Mouse (Mus musculus) forebrain, embryonic 12.5 days (tissue): ENCODE measurements around the gene Sv2a. TPM values are rescaled to one million over a fixed set of nuclear protein-coding genes. Genes with fewer than 3 reads are reported as not detected.
"Not testable (repeated sequence)": the region's sequence is repeated elsewhere in the genome, so short reads cannot be mapped to it uniquely, and the experiment has no call there.

ENCODE experiments used
- ATAC-seq: fragments of 200-750 bp; cut with Nextera tagmentation; 2 replicates; pipeline ENCODE4 v1.8.0; 2017; ENCODE audit warnings: moderate TSS enrichment; ENCODE audit not compliant: low FRiP score
- H3K27ac ChIP-seq: fragments of 300-500 bp; sonication (generic); 2 replicates; pipeline ENCODE4 v1.5.1; 2016; ENCODE audit warnings: mild to moderate bottlenecking
- H3K27me3 ChIP-seq: fragments of 300-500 bp; sonication (generic); 2 replicates; pipeline ENCODE4 v1.6.1; 2016; ENCODE audit warnings: mild to moderate bottlenecking
- H3K36me3 ChIP-seq: fragments of 300-500 bp; sonication (generic); replicated peaks from 2 replicates; pipeline ENCODE4 v1.6.1; 2016; ENCODE audit warnings: mild to moderate bottlenecking
- H3K4me1 ChIP-seq: fragments of 300-500 bp; sonication (generic); 2 replicates; pipeline ENCODE4 v1.6.1; 2016
- H3K4me2 ChIP-seq: fragments of 300-500 bp; sonication (generic); 2 replicates; pipeline ENCODE4 v1.6.1; 2016; ENCODE audit warnings: mild to moderate bottlenecking, moderate library complexity
- H3K4me3 ChIP-seq: fragments of 300-500 bp; sonication (generic); replicated peaks from 2 replicates; pipeline ENCODE4 v1.5.1; 2016; ENCODE audit warnings: mild to moderate bottlenecking
- H3K9ac ChIP-seq: fragments of 300-500 bp; sonication (generic); 2 replicates; pipeline ENCODE4 v1.6.1; 2016; ENCODE audit warnings: mild to moderate bottlenecking
- H3K9me3 ChIP-seq: fragments of 300-500 bp; sonication (generic); 2 replicates; pipeline ENCODE4 v1.6.1; 2016
- WGBS: fragments of 180-500 bp; shearing (Covaris S2); methylation state at CpG from one replicate; pipeline ENCODE4 v1.1.7; 2016; 5-methylcytosine and 5-hydroxymethylcytosine counted together
- polyA plus RNA-seq: library from polyadenylated mRNA; unstranded; fragments of >200 nt; fragmentation: Nextera tagmentation; extraction: Ambion mirVana; gene quantifications from 2 replicates; pipeline ENCODE4 v1.2.1, GENCODE M21; 2016

The Sv2a gene
- polyA plus RNA-seq, 1 experiment from 2014 or later = 22.9 TPM

DNA sequence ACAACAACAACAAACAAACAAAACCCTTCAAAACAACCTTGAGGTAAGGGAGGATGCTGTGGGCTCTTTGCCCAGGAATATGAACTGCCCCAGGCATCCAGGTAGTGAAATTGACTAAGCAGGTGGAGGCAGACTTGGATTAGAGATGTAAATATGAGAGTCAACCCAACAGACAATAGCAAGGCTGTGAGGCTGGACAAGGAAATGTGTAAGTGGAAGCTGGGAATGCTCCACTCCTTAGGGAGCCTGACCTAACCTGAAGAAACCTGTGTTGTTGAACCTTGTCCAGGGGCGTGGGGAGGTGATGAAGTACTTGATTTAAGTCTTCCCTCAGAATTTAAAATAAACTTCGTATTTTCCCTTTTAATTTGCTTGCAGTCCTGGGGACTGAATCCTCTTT is 2.0 kb upstream of the Sv2a start:
- H3K9me3 ChIP-seq = no peaks in the 10 kb centered on the region
- H3K4me3 ChIP-seq = no peak overlapping the region
- no peak for ATAC-seq
- H3K9ac ChIP-seq = no peak overlapping the region
- 78% methylated on average over 2 of the region's 2 CpGs for WGBS
- H3K4me1 ChIP-seq = peaks cover 37% of the 10 kb centered on the region
- no peak overlapping the region for H3K4me2 ChIP-seq
- H3K36me3 ChIP-seq = peaks cover 45% of the 10 kb centered on the region
- no peak overlapping the region for H3K27ac ChIP-seq
- H3K27me3 ChIP-seq = peaks cover 5% of the 10 kb centered on the region; the same call in 1 of the 2 replicates

DNA sequence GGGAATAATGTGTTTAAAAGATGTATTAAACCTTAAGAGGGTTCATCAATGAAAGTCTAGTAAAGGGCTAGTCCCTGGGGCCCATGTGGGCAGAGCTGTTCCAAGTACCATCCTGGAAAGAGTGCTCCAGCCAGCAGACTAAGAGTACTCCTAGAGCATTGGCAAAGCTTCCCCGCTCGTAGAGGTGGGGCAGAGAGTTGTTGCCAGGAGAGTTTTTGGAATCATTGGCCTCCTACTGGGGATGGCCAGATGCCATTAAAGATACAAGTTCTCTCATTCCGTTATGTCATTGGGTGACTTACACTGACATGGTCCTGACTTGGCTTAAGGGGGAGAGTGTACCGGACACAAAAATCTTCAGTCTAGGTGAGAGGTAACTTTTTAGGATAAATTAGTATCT is 1.4 kb upstream of the Sv2a start:
- ATAC-seq = no peak
- H3K4me3 ChIP-seq = no peak overlapping the region
- no peak overlapping the region for H3K9ac ChIP-seq
- peaks cover 5% of the 10 kb centered on the region; the same call in 1 of the 2 replicates for H3K27me3 ChIP-seq
- no peak overlapping the region for H3K4me2 ChIP-seq
- H3K36me3 ChIP-seq = peaks cover 39% of the 10 kb centered on the region
- 70% methylated on average over 4 of the region's 4 CpGs for WGBS
- 0 out of 2 replicates have a peak overlapping the region, but pooled peaks have one; percentile 15 for H3K27ac ChIP-seq
- peaks cover 31% of the 10 kb centered on the region for H3K4me1 ChIP-seq
- H3K9me3 ChIP-seq = no peaks in the 10 kb centered on the region

DNA sequence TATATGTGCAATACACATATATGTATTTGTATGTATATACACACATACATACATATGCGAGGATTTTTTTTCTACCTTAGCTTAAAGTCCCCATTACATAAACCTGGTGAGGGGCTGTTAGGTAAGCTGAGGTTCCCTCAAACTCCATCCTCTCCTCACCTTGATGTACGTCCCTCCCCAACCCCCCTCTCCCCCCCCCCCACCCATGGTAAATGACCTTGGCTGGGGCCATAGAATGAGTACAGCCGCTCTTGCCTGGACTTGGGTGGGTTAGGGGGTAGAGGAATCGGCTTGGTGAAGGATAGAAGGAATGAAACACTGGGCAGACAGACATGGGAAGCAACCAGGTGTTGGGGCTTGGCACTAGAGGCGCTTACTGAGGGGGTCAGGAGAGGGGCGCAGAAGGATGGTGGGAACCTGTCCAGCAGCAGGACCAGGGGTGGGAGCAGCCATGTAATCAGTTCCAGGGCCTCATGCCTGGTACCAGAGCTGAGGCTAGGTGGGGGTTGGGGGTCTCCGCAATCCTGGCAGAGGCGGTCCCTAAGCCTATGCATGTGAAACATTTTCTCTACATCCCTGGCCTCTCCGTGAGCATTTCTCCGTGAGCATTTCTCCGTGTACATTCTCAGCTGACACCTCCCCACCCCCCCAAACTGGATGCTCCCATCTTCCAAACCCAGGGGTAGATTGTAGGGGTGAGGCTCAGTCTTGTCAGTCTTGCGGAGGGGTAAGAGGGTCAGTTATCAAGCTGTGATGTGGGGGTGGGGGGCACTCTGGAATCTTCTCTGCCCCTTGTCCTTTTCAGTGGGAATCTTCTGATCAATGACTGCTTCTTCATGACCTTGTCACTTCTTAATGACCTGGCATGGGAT is 795 bp downstream of the Sv2a start:
- Histone ChIP-seq H3K9me3 (no peaks in the 10 kb centered on the region), H3K4me1 (peaks cover 26% of the 10 kb centered on the region), H3K4me3 (peak overlapping the region; percentile 56), H3K9ac (peak overlapping the region; percentile 73), H3K4me2 (peak overlapping the region; percentile 83), H3K27me3 (peaks cover 5% of the 10 kb centered on the region; the same call in 1 of the 2 replicates), H3K36me3 (peaks cover 22% of the 10 kb centered on the region), H3K27ac (peak overlapping the region; percentile 42; the same call in 1 of the 2 replicates)
- 46% methylated on average over 12 of the region's 12 CpGs for WGBS
- peak; percentile 42 for ATAC-seq

DNA sequence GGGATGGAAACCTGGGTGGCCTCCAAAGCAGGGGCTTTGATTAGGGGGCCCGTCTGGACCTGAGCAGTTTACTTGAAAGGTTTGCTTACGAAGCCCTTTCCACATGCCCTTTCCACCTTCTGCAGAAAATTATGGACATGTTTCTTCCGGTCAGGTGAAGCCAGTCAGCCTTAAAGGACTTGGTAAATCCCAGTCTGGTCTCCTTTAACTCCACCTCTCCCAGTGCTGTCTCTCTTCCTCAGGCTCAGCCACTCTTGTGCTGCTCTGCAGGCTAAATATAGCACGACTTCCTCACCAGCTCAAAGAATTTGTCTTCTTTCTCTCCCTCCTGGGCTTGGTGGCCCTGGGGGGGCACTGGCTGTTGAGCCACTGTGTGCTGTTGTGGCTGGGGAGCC is 1.4 kb downstream of the Sv2a start:
- H3K9me3 ChIP-seq = no peaks in the 10 kb centered on the region
- H3K27me3 ChIP-seq = peaks cover 5% of the 10 kb centered on the region; the same call in 1 of the 2 replicates
- H3K9ac ChIP-seq = no peak overlapping the region
- no peak for ATAC-seq
- H3K4me3 ChIP-seq = peak overlapping the region; percentile 56; the same call in 1 of the 2 replicates
- peak overlapping the region; percentile 83 for H3K4me2 ChIP-seq
- WGBS = 29% methylated on average over 4 of the region's 4 CpGs
- H3K36me3 ChIP-seq = peaks cover 18% of the 10 kb centered on the region
- H3K4me1 ChIP-seq = peaks cover 26% of the 10 kb centered on the region
- no peak overlapping the region for H3K27ac ChIP-seq

DNA sequence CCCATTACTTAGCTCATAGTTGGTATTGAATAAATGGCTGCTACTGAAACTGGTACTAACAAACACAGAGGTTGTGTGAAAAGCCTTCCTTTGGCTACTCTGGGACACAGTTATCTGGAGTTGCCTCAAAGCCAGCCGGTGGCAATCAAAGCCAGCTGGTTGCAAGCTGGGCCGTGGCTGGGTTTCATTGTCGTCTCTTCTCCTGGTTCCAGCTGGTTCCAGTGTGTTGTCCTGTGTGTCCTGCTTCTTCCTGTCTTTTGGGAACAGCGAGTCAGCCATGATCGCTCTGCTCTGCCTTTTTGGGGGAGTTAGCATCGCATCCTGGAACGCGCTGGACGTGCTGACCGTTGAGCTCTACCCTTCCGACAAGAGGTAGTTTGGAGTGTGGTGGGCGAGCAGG is 12.0 kb downstream of the Sv2a start:
- H3K27me3 ChIP-seq = no peaks in the 10 kb centered on the region; the same call in 1 of the 2 replicates
- peaks cover 4% of the 10 kb centered on the region; the same call in 1 of the 2 replicates for H3K36me3 ChIP-seq
- peaks cover 4% of the 10 kb centered on the region; the same call in 1 of the 2 replicates for H3K9me3 ChIP-seq
- no peak overlapping the region for H3K4me2 ChIP-seq
- H3K4me3 ChIP-seq = no peak overlapping the region
- 70% methylated on average over 12 of the region's 12 CpGs for WGBS
- ATAC-seq = no peak
- peaks cover 11% of the 10 kb centered on the region for H3K4me1 ChIP-seq
- H3K9ac ChIP-seq = no peak overlapping the region
- 0 out of 2 replicates have a peak overlapping the region, but pooled peaks have one; percentile 13 for H3K27ac ChIP-seq

DNA sequence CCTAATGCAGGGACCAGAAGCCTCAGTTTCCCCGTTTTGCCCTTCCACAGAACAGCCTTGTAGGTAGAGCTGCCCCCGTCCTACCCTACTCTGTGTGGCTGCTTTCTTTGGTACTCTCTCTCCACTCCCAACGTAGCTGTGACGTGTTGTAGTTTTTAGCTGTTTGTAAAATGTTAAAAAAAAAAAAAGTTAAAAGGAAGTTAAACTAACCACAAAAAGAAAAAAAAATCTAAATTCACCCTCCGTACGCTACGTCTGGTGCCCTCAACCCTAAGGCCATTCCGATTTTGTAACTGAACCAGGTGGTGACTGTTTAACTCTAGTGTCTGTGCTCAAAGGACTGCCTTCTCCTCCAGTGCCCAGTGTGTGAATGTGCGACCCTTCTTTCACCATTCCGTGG is 14.0 kb downstream of the Sv2a start:
- peaks cover 4% of the 10 kb centered on the region; the same call in 1 of the 2 replicates for H3K36me3 ChIP-seq
- H3K9me3 ChIP-seq = peaks cover 4% of the 10 kb centered on the region; the same call in 1 of the 2 replicates

DNA sequence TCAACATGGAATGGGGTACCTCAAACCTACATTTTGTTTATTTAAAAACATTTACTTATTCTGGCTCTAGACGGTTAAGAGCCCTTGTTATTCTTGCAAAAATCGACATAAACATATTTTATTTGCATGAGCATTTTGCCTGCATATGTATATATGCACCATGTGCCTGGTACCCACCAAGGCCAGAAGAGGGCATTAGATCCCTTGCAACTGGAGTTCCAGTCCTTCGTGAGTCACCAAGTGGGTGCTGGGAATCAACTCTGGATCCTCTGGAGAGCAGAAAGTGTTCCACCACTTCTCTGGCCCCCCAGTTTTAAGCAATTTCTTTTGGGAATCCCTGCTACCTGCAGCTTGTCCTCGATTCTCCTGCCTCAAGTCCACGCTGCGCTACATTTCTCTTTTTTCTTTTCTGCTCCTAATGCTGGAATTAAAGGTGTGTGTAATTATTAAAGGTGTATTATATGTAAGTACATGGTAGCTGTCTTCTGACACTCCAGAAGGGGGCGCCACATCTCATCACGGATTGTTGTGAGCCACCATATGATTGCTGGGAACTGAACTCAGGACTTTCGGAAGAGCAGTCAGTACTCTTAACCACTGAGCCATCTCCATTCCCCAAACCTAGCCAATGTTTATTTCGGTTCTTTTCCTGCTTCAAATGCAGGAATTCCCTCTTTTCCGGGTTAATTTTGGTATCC is 14.8 kb downstream of the Sv2a start:
- no peak overlapping the region for H3K27ac ChIP-seq
- no peak for ATAC-seq
- peaks cover 10% of the 10 kb centered on the region for H3K27me3 ChIP-seq
- peak overlapping the region; percentile 94; the same call in 1 of the 2 replicates for H3K4me2 ChIP-seq
- no peak overlapping the region for H3K9ac ChIP-seq
- H3K4me3 ChIP-seq = no peak overlapping the region
- peaks cover 4% of the 10 kb centered on the region; the same call in 1 of the 2 replicates for H3K9me3 ChIP-seq
- H3K4me1 ChIP-seq = peaks cover 14% of the 10 kb centered on the region
- H3K36me3 ChIP-seq = peaks cover 4% of the 10 kb centered on the region; the same call in 1 of the 2 replicates
- WGBS = 94% methylated on average over 11 of the region's 11 CpGs

More for the DNA sequence above, 14.0 kb downstream of the Sv2a start:
- no peak overlapping the region for H3K27ac ChIP-seq
- no peak overlapping the region for H3K9ac ChIP-seq
- 90% methylated on average over 10 of the region's 10 CpGs for WGBS
- no peak overlapping the region for H3K4me3 ChIP-seq
- no peak for ATAC-seq
- H3K4me2 ChIP-seq = no peak overlapping the region
- peaks cover 14% of the 10 kb centered on the region for H3K4me1 ChIP-seq
- H3K27me3 ChIP-seq = peaks cover 10% of the 10 kb centered on the region

DNA sequence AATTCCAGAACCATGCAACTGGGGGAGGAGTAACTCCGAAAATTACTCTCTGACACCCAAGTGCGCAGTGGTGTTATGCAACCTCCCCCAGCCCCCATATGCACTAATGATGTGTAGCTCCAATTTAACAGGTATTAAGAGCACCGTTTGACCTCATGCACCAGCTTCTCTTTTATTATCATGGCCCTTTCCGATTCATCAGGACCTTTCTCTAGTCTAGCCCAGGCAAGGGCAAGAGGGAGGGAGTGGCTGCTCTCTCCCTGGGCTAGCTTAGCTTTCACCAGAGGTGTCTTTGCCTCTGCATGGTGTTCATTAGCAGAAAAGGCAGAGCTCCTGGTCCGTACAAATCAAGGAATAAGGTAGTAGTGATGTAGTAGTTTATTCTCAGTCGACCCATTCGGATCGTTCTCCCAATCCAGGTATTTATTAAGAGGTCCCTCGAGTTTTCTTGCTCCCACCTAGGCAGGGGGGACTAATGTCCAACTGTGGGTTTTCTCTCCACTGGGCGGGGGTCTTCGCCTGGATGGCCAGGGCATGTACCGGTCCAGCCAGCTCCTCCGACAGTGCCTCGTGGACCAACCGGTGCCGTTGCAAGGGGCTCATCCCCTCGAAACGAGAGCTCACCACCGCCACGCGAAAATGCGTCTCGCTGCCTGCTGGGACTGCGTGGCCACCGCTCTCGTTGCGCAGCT is 15.6 kb downstream of the Sv2a start:
- H3K9me3 ChIP-seq = peaks cover 4% of the 10 kb centered on the region; the same call in 1 of the 2 replicates
- peak overlapping the region; percentile 64 for H3K4me3 ChIP-seq
- peak; percentile 51 for ATAC-seq
- peak overlapping the region; percentile 94 for H3K27ac ChIP-seq
- 20% methylated on average over 27 of the region's 27 CpGs for WGBS
- peaks cover 14% of the 10 kb centered on the region for H3K4me1 ChIP-seq
- peak overlapping the region; percentile 92 for H3K9ac ChIP-seq
- peaks cover 4% of the 10 kb centered on the region; the same call in 1 of the 2 replicates for H3K36me3 ChIP-seq
- H3K27me3 ChIP-seq = peaks cover 10% of the 10 kb centered on the region
- H3K4me2 ChIP-seq = peak overlapping the region; percentile 94

DNA sequence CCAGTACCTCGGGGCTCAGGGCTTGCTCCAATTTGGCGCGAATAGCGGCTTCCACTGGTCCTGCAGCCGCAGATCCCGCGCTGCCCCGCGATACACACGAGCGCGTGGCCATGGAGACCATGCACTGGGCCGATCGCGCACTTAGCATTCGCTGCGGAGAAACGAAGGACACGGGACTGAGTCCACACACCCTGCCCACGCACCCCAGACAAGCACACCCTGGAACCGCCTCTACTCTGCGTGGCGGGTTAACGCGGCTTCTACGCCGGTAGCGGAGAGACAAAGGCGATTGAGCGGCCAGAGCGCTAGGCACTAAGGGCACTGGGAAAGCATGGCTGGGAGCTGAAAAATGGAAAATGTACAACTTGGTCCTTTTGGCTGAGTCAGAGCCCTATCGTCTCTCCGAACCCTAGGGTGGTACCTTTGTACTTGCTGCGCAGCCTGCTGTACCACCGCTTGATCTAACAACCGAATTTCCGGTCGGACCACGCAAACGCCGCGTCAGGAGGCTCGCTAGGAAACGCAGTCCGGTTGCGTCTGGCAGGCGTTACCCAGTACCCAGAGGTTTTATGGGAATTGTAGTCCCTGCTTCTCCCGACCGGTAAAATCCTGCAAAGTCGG is 16.3 kb downstream of the Sv2a start:
- Histone ChIP-seq H3K4me2 (peak overlapping the region; percentile 94), H3K9ac (peak overlapping the region; percentile 92), H3K27me3 (peaks cover 10% of the 10 kb centered on the region), H3K4me1 (peaks cover 14% of the 10 kb centered on the region), H3K27ac (peak overlapping the region; percentile 94), H3K4me3 (peak overlapping the region; percentile 64), H3K36me3 (peaks cover 4% of the 10 kb centered on the region; the same call in 1 of the 2 replicates), H3K9me3 (peaks cover 4% of the 10 kb centered on the region; the same call in 1 of the 2 replicates)
- ATAC-seq = peak; percentile 95
- WGBS = under 1% methylated on average over 50 of the region's 50 CpGs

DNA sequence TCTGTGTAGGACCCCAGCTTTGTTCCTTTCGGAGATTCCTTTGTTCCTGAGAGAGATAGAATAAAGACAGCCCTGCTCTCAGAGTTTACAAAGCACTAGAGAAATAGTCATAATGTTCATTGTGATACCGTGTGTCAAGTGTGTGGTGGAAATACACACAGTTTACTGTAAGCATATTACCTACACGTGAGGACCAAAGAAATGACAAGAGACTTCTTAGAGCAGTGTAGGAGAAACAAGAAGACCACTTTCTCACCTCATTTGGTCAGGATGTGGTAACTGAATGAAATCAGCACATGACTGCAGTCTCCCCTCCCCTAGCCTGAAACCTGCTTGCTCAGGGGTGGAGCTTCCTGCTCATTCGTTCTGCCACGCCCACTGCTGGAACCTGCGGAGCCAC is 17.2 kb downstream of the Sv2a start:
- H3K4me2 ChIP-seq = peak overlapping the region; percentile 94
- peaks cover 14% of the 10 kb centered on the region for H3K4me1 ChIP-seq
- ATAC-seq = peak; percentile 27; the same call in 1 of the 2 replicates
- H3K27ac ChIP-seq = no peak overlapping the region
- peaks cover 10% of the 10 kb centered on the region for H3K27me3 ChIP-seq
- H3K9ac ChIP-seq = 0 out of 2 replicates have a peak overlapping the region, but pooled peaks have one; percentile 92
- peaks cover 4% of the 10 kb centered on the region; the same call in 1 of the 2 replicates for H3K9me3 ChIP-seq
- H3K4me3 ChIP-seq = peak overlapping the region; percentile 64
- 2% methylated on average over 6 of the region's 6 CpGs for WGBS
- H3K36me3 ChIP-seq = peaks cover 4% of the 10 kb centered on the region; the same call in 1 of the 2 replicates

DNA sequence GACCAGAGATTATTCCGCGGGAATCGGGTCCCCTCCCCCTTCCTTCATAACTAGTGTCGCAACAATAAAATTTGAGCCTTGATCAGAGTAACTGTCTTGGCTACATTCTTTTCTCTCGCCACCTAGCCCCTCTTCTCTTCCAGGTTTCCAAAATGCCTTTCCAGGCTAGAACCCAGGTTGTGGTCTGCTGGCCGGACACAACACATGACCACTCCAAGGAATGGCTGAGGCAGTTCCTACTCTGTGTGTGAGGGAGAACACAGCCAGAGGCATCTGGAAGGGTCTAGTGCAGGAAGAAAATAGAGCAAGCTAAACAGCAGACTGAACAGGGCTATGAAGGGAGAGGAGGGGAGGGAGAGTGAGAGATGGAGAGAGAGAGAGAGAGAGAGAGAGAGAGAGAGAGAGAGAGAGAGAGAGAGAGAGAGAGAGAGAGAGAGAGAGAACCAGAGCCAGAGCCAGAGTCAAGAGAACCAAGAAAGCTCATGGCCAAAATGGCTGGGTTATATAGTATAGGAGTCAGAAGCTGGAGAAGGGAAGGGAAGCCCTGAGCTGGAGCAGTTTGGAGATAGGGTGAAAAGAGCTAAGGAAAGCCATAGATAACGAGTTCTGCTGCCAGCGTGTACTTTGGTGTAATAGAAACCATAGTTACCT is 17.8 kb downstream of the Sv2a start:
- not testable (repeated sequence) for H3K9ac ChIP-seq, H3K36me3 ChIP-seq, H3K27me3 ChIP-seq, H3K27ac ChIP-seq, ATAC-seq, H3K9me3 ChIP-seq, H3K4me3 ChIP-seq
- Histone ChIP-seq H3K4me2 (peak overlapping the region; percentile 94; the same call in 1 of the 2 replicates), H3K4me1 (peaks cover 14% of the 10 kb centered on the region)
- WGBS = 29% methylated on average over 8 of the region's 8 CpGs
